Mouse (Mus musculus) naive thymus-derived CD4-positive, alpha-beta T cell, adult 5 months (primary cell): ENCODE results near the gene Ggta1. TPM values are rescaled to one million over a fixed set of nuclear protein-coding genes. Genes with fewer than 3 reads are reported as not detected.

Experiments used
- polyA plus RNA-seq: library from polyadenylated mRNA; unstranded; fragments of 100-300 nt; shearing (Covaris generic); gene quantifications from one replicate; pipeline ENCODE4 v1.2.1, GENCODE M21; 2017

The Ggta1 gene
- polyA plus RNA-seq: 9.6 TPM

GRCm38 (mm10) chr2:35462791-35463281 is at the start of gene Ggta1:
Gene Ggta1, minus strand, starts transcription at chr2:35463231.

GRCm38 (mm10) chr2:35397096-35397495 is 65.9 kb downstream of the Ggta1 start, which contains the start of gene 4930402F06Rik:
Gene 4930402F06Rik, minus strand, starts transcription at chr2:35397175.

DNA sequence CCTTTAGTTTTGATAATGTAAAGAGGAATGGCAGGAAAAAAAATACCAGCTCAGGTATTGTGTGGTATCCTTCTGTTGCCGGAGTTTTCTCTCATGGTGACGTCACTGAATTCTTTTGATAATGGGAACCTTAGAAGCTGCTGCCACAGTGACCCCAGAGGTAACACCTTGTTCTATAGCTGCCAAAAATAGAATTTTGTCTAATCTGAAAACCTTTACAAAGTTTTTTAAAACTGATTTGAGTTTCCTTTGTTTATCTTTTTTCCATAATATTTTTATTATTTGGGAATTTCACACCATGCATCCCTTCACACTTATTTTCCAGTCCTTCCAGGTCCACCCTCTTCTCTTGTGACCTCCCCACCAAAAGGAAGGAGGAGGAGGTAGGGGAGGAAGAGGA is 95.4 kb downstream of the Ggta1 start, which contains the start of gene 4930568D16Rik:
Gene 4930568D16Rik (minus strand): TSS at position 101 of the 400 bp plus-strand sequence.

Other genes with a start within 250 kb of the Ggta1 start
- gene Gsn, start 206.9 kb downstream of the Ggta1 start, polyA plus RNA-seq: 48.3 TPM
- gene Stom, start 126.3 kb downstream of the Ggta1 start, polyA plus RNA-seq: 1.3 TPM
- not detected for gene 4930568D16Rik, start 95.5 kb downstream of the Ggta1 start, polyA plus RNA-seq
- gene 4930402F06Rik, start 66.1 kb downstream of the Ggta1 start, polyA plus RNA-seq: not detected
- gene Dab2ip, start 95.0 kb upstream of the Ggta1 start, polyA plus RNA-seq: not detected